ENCODE assay signal across 30 mouse cellular contexts in the genomic region with DNA sequence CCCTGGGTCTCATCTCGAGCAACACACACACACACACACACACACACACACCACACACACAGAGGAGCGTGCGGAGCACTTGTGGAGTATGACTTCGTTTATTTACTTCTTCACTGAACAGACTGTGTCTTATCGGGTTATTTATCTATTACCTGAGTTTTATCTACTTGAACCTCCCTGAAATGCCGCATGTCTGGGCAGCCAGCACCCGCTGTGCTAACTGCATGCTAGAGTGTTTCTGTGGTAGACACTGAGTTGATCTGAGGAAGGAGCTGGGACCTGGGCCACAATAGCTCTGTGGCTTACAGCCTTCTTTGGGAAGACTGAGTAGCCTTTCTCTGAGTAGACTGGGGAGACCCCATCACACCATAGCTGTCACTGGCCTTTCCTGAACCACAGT. TPM values are rescaled to one million over a fixed set of nuclear protein-coding genes. Genes with fewer than 3 reads are reported as not detected.
"Had no signal": no experiment of that assay in that cellular context is flagged by ENCODE, and none has a peak within 500 bp of the region (broad histone marks: within the 10 kb centered on the region; RNA-seq: fewer than 3 reads in every experiment).

No protein-coding gene starts in this region.

- ATAC-seq: liver, embryonic 12.5 days; liver, postnatal 0 days; lung, postnatal 0 days; midbrain, embryonic 13.5 days; midbrain, embryonic 15.5 days; midbrain, embryonic 16.5 days had no signal

- H3K27me3 ChIP-seq: limb, embryonic 12.5 days; limb, embryonic 13.5 days; limb, embryonic 15.5 days; liver, embryonic 12.5 days; liver, embryonic 15.5 days; lung, embryonic 15.5 days; midbrain, embryonic 12.5 days; midbrain, embryonic 13.5 days; midbrain, embryonic 15.5 days; neural tube, embryonic 12.5 days had no signal

- H3K4me2 ChIP-seq: limb, embryonic 12.5 days; limb, embryonic 13.5 days; limb, embryonic 15.5 days; liver, embryonic 11.5 days; liver, embryonic 12.5 days; liver, embryonic 13.5 days; liver, embryonic 15.5 days; lung, embryonic 14.5 days; lung, embryonic 15.5 days; midbrain, embryonic 11.5 days; midbrain, embryonic 12.5 days; midbrain, embryonic 13.5 days; midbrain, embryonic 15.5 days; neural tube, embryonic 12.5 days had no signal

- H3K4me3 ChIP-seq: limb, embryonic 10.5 days; limb, embryonic 12.5 days; limb, embryonic 13.5 days; limb, embryonic 15.5 days; liver, embryonic 12.5 days; liver, embryonic 13.5 days; liver, embryonic 15.5 days; lung, embryonic 15.5 days; megakaryocyte, embryonic 14.5 days; midbrain, embryonic 10.5 days; midbrain, embryonic 12.5 days; midbrain, embryonic 13.5 days; midbrain, embryonic 15.5 days; myocyte; neural tube, embryonic 12.5 days had no signal

- DNase-seq: left cerebral cortex, postnatal 4 days; liver; liver, embryonic 13.5 days; liver, postnatal 0 days; lung, adult 18-20 months; lung, adult 2 months; lung, embryonic 14.5 days; lung, postnatal 10 days; lung, postnatal 14 days; lung, postnatal 36 days; midbrain, embryonic 14.5 days had no signal

- H3K9ac ChIP-seq: limb, embryonic 12.5 days; limb, embryonic 13.5 days; limb, embryonic 15.5 days; liver, embryonic 12.5 days; liver, embryonic 13.5 days; liver, embryonic 14.5 days; liver, embryonic 15.5 days; liver, postnatal 0 days; lung, embryonic 14.5 days; lung, embryonic 15.5 days; midbrain, embryonic 12.5 days; midbrain, embryonic 13.5 days; midbrain, embryonic 15.5 days; neural tube, embryonic 12.5 days had no signal

- H3K4me1 ChIP-seq: liver, embryonic 12.5 days; liver, embryonic 13.5 days; liver, embryonic 15.5 days; midbrain, embryonic 10.5 days; midbrain, embryonic 12.5 days; midbrain, embryonic 13.5 days; midbrain, embryonic 15.5 days; neural tube, embryonic 12.5 days had no signal

- H3K27ac ChIP-seq: limb, embryonic 10.5 days; limb, embryonic 12.5 days; limb, embryonic 13.5 days; limb, embryonic 15.5 days; liver, embryonic 12.5 days; liver, embryonic 13.5 days; liver, embryonic 14.5 days; liver, embryonic 15.5 days; lung, embryonic 15.5 days; midbrain, embryonic 10.5 days; midbrain, embryonic 12.5 days; midbrain, embryonic 13.5 days; midbrain, embryonic 15.5 days; neural tube, embryonic 12.5 days had no signal

- H3K36me3 ChIP-seq: limb, embryonic 10.5 days; limb, embryonic 12.5 days; limb, embryonic 13.5 days; limb, embryonic 15.5 days; liver, embryonic 12.5 days; liver, embryonic 13.5 days; liver, embryonic 15.5 days; lung, embryonic 15.5 days; midbrain, embryonic 10.5 days; midbrain, embryonic 12.5 days; midbrain, embryonic 13.5 days; midbrain, embryonic 15.5 days; neural tube, embryonic 12.5 days had no signal

- H3K9me3 ChIP-seq: limb, embryonic 10.5 days; limb, embryonic 12.5 days; limb, embryonic 13.5 days; limb, embryonic 15.5 days; liver, embryonic 12.5 days; liver, embryonic 13.5 days; liver, embryonic 15.5 days; lung, embryonic 15.5 days; megakaryocyte, embryonic 14.5 days; midbrain, embryonic 10.5 days; midbrain, embryonic 12.5 days; midbrain, embryonic 13.5 days; midbrain, embryonic 15.5 days; neural tube, embryonic 12.5 days had no signal

RNA-seq across cellular contexts. Expression of a gene that starts 1.1 kb away (rescaled TPM):
- polyA plus RNA-seq: liver, postnatal 0 days had no signal
